Mouse (Mus musculus) ES-E14 (cell line): ENCODE results near the gene Fndc3b.

Source experiments
- HCFC1 ChIP-seq: IDR thresholded peaks from 2 replicates; pipeline ENCODE4 v1.6.1; 2012; ENCODE audit warnings: low read length, inconsistent platforms, borderline replicate concordance; ENCODE audit not compliant: insufficient read depth
- MAFK ChIP-seq: IDR thresholded peaks from 2 replicates; pipeline ENCODE4 v1.6.1; 2014; ENCODE audit warnings: mild to moderate bottlenecking, low read depth, low read length, inconsistent platforms; ENCODE audit not compliant: insufficient read depth
- ZC3H11A ChIP-seq: IDR thresholded peaks from 2 replicates; pipeline ENCODE4 v1.6.1; 2012; ENCODE audit warnings: low read depth, mild to moderate bottlenecking, inconsistent platforms, low read length, borderline replicate concordance
- ZNF384 ChIP-seq: IDR thresholded peaks from 2 replicates; pipeline ENCODE4 v1.6.1; 2012; ENCODE audit warnings: low read depth, low read length, inconsistent platforms

DNA sequence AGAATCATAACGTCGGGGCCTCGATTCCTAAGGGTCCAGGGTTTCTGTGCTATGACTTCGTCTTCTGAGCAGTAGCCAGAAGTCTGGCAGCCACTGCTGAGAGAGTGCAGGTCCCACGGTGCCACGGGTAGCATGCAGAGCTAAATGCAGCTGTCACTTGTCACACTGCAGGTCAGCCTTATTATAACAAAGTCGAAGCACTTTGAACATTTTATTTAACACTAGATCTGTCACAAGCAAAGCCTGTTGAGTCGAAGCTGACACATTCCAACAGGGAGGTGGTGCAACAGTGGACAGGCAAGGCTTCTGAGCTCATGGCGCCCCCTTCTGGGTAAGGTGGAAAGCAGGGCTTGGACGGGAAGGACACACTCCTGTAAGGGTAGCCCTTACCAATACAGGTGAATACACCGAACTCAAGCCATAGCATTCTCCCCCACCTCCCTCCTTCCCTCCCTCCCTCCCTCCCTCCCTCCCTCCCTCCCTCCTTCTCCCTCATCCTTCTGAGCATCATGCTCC is 243.5 kb downstream of the Fndc3b start:
- TF ChIP-seq HCFC1 = no peak
- TF ChIP-seq ZNF384 = no peak
- TF ChIP-seq MAFK = no peak
- TF ChIP-seq ZC3H11A = no peak
